Comparison of ENCODE assay signal across 10 mouse cellular contexts in the genomic region with DNA sequence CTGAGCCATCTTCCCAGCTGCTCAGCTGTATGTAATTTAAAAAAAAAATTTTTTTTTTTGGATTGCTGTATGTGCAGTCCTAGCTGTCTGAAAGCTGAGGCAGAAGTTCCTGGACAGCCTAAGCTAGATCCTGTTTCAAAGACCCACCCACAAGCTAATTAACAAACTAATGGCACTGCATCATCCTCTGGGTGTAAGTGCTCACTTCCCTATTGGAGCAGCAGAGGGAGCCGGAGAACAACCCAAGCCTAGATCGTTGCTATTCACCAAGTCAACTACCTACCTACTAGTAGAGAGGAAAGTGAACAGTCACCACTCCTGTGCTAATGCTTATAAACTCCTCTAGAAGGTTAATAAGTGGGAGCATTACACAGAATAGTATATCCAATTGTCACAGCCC. TPM values are rescaled to one million over a fixed set of nuclear protein-coding genes. Genes with fewer than 3 reads are reported as not detected.
DNase-seq lines count a peak whose midpoint lies in the region; ATAC-seq and TF ChIP-seq lines count a peak whose summit lies in the region.
"Had no signal": no experiment of that assay in that cellular context is flagged by ENCODE, and none has a peak within 500 bp of the region (broad histone marks: within the 10 kb centered on the region; RNA-seq: fewer than 3 reads in every experiment).

No protein-coding gene starts in this region.

- H3K9ac ChIP-seq in neural tube, embryonic 11.5 days (ENCODE audit: low read length), result no peak overlapping the region
- no peak overlapping the region for H3K9ac ChIP-seq in hindbrain, embryonic 11.5 days (ENCODE audit: low read depth, low read length)
- H3K9ac ChIP-seq: embryonic facial prominence, embryonic 12.5 days; midbrain, embryonic 12.5 days had no signal

- no peak overlapping the region for H3K4me2 ChIP-seq in neural tube, embryonic 11.5 days (ENCODE audit: low read depth)
- H3K4me2 ChIP-seq in hindbrain, embryonic 11.5 days (replicated peaks; ENCODE audit: low read depth, low read length), result no peak overlapping the region
- H3K4me2 ChIP-seq: embryonic facial prominence, embryonic 12.5 days; midbrain, embryonic 12.5 days had no signal

- H3K27ac ChIP-seq in neural tube, embryonic 11.5 days (ENCODE audit: low read depth, low read length), result no peak overlapping the region
- no peak overlapping the region for H3K27ac ChIP-seq in hindbrain, embryonic 11.5 days (ENCODE audit: low read depth, low read length)
- H3K27ac ChIP-seq: embryonic facial prominence, embryonic 12.5 days; midbrain, embryonic 12.5 days had no signal

- no peak overlapping the region for H3K4me3 ChIP-seq in neural tube, embryonic 11.5 days (ENCODE audit: low read depth, low read length)
- no peak overlapping the region for H3K4me3 ChIP-seq in hindbrain, embryonic 11.5 days (ENCODE audit: low read depth, low read length)
- H3K4me3 ChIP-seq: embryonic facial prominence, embryonic 12.5 days; midbrain, embryonic 12.5 days had no signal

- WGBS in neural tube, embryonic 11.5 days, result 48% methylated on average over 2 of the region's 2 CpGs
- WGBS in hindbrain, embryonic 11.5 days, result 59% methylated on average over 2 of the region's 2 CpGs

- DNase-seq in neural tube, embryonic 11.5 days (ENCODE audit: low spot score), result peak; percentile 37
- no peak for DNase-seq in neural tube, embryonic 10.5 days (ENCODE audit: extremely low spot score, low spot score)
- DNase-seq in brain, embryonic 14.5 days (ENCODE audit: low read depth), result peak; percentile 79
- peak; percentile 58 for DNase-seq in hindbrain, embryonic 11.5 days (ENCODE audit: low spot score)
- peak; percentile 54 for DNase-seq in layer of hippocampus, adult 11-12 months (ENCODE audit: low spot score)
- DNase-seq in lung, postnatal 14 days, result peak; percentile 61
- DNase-seq in spleen, postnatal 4 days (ENCODE audit: low spot score in 2 of 2), result peak; percentile 39 to 67

- peak; percentile 50; the same call in 1 of the 2 replicates for ATAC-seq in neural tube, embryonic 11.5 days (ENCODE audit: insufficient read depth, low FRiP score, low TSS enrichment)
- peak; percentile 76 for ATAC-seq in erythroid progenitor cell, adult 5-6 weeks (replicated peaks; ENCODE audit: low FRiP score, poor library complexity, severe bottlenecking)
- no peak for ATAC-seq in hindbrain, embryonic 11.5 days (ENCODE audit: low FRiP score)

- TF ChIP-seq CTCF in brain, embryonic 14.5 days (IDR thresholded peaks at IDR 0.05; ENCODE audit: borderline replicate concordance, extremely low read depth, insufficient read depth, insufficient read length), result peak; percentile 70; the same call in 1 of the 2 replicates

- H3K36me3 ChIP-seq in neural tube, embryonic 11.5 days (ENCODE audit: control insufficient read depth, insufficient read depth, low read length), result peaks cover 17% of the 10 kb centered on the region
- peaks cover 8% of the 10 kb centered on the region for H3K36me3 ChIP-seq in hindbrain, embryonic 11.5 days (ENCODE audit: control insufficient read depth, insufficient read depth, low read length)

- H3K4me1 ChIP-seq in neural tube, embryonic 11.5 days (ENCODE audit: control insufficient read depth, insufficient read depth, low read length), result no peaks in the 10 kb centered on the region
- H3K4me1 ChIP-seq in hindbrain, embryonic 11.5 days (replicated peaks; ENCODE audit: control insufficient read depth, insufficient read depth, low read length), result no peaks in the 10 kb centered on the region
- H3K4me1 ChIP-seq: embryonic facial prominence, embryonic 12.5 days had no signal

- TF ChIP-seq POLR2A in brain, embryonic 14.5 days (IDR thresholded peaks at IDR 0.05; ENCODE audit: borderline replicate concordance, extremely low read depth, insufficient read depth, insufficient read length, poor library complexity, severe bottlenecking), result no peak

- no peaks in the 10 kb centered on the region for H3K9me3 ChIP-seq in neural tube, embryonic 11.5 days (ENCODE audit: control insufficient read depth, low read length)
- H3K9me3 ChIP-seq in hindbrain, embryonic 11.5 days (ENCODE audit: control insufficient read depth, low read length), result no peaks in the 10 kb centered on the region
- H3K9me3 ChIP-seq: embryonic facial prominence, embryonic 12.5 days; midbrain, embryonic 12.5 days had no signal

- no peaks in the 10 kb centered on the region for H3K27me3 ChIP-seq in neural tube, embryonic 11.5 days (ENCODE audit: control insufficient read depth, insufficient read depth, low read length)
- H3K27me3 ChIP-seq in hindbrain, embryonic 11.5 days (ENCODE audit: control insufficient read depth, insufficient read depth, low read length), result no peaks in the 10 kb centered on the region
- H3K27me3 ChIP-seq: embryonic facial prominence, embryonic 12.5 days; midbrain, embryonic 12.5 days had no signal

RNA-seq across cellular contexts. Expression of gene Fcho2, which starts 52.6 kb away (rescaled TPM):
- 24.0 and 24.2 TPM in 2 replicates for polyA plus RNA-seq in neural tube, embryonic 11.5 days (2014; fragmentation: Nextera tagmentation; extraction: Ambion mirVana)
- 29.0 and 31.2 TPM in 2 replicates for polyA plus RNA-seq in brain, embryonic 14.5 days (2012; rRNA removed)
- total RNA-seq in erythroid progenitor cell, adult 5-6 weeks (2015; ENCODE audit: low replicate concordance), result 169 and 189 TPM in 2 replicates
- 156 and 165 TPM in 2 replicates for total RNA-seq in erythroid progenitor cell, adult 5-6 weeks (2017; ENCODE audit: low replicate concordance)
- 28.5 and 35.5 TPM in 2 replicates for polyA plus RNA-seq in hindbrain, embryonic 11.5 days (2014; fragmentation: Nextera tagmentation; extraction: Ambion mirVana)

RNA-seq across cellular contexts. Expression of gene Tnpo1, which starts 58.4 kb away (rescaled TPM):
- 60.9 and 67.8 TPM in 2 replicates for polyA plus RNA-seq in neural tube, embryonic 11.5 days (2014; fragmentation: Nextera tagmentation; extraction: Ambion mirVana)
- polyA plus RNA-seq in brain, embryonic 14.5 days (2012; rRNA removed), result 63.1 and 69.2 TPM in 2 replicates
- total RNA-seq in erythroid progenitor cell, adult 5-6 weeks (2015; ENCODE audit: low replicate concordance), result 45.3 and 46.9 TPM in 2 replicates
- total RNA-seq in erythroid progenitor cell, adult 5-6 weeks (2017; ENCODE audit: low replicate concordance), result 33.6 and 38.2 TPM in 2 replicates
- 66.9 and 124 TPM in 2 replicates for polyA plus RNA-seq in hindbrain, embryonic 11.5 days (2014; fragmentation: Nextera tagmentation; extraction: Ambion mirVana)
